Mouse (Mus musculus): ENCODE data around the gene Rap2a.

Gene Rap2a

GRCm38 (mm10) chr14:120500021-120500560 lies 21.8 kb downstream of the Rap2a start:
- DNase-seq, result no peak

- DNase-seq, result no peak
Observed at GRCm38 (mm10) chr14:120500791-120501190, 22.5 kb downstream of the Rap2a start.

DNA sequence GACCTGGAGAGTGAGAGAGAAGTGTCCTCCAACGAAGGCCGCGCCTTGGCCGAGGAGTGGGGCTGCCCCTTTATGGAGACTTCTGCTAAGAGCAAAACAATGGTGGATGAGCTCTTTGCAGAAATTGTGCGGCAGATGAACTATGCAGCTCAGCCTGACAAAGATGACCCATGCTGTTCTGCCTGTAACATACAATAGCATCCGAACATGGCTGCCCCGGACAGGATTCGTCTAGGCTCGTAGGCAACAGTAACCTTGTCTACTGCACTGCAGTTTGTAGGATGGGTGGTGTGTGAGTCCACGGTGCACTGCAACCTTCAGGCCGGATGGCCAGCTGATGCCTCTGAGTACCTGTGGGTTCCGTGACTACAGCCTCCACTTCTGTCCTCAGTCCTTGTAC lies 25.4 kb downstream of the Rap2a start:
- no peak for DNase-seq

DNA sequence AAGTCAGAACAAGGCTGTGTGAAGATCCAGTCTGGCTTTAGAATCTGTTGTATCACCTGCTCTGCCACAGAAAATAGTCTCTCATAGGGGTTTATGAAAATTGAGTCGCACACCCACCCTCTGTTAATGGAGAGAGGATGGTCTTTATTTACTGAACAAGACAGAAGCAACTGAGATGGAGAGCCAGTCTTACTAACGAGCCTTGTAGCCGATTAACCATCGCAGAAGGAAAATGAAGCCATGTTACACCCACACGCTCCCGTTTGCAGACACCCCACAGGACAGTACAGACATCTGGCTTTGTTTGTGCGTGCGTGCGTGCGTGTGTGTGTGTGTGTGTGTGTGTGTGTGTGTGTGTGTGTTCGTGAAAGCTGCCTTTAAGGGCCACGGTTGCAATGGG lies 26.2 kb downstream of the Rap2a start:
- no peak for DNase-seq

GRCm38 (mm10) chr14:120504928-120505461 lies 26.8 kb downstream of the Rap2a start:
- no peak for DNase-seq

DNA sequence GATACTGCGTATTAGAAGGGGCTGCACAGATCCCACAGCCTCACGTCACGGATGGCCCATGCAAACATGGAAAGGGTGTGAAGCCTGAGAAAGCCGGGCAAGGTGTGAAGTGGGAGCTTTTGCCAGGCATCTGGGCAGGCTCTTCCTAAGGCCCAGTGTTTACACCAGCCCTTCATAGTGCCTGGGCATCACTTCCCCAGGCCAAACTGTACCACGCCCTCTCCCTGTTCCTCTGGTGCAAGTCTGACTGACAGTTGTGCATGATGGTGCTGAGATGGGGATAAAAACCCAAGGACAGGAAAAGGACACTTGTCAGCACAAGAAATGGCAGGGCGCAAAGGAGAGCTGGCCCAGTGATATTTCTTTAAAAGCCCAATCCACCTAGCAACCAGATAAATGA lies 27.7 kb downstream of the Rap2a start:
- DNase-seq, result no peak

DNA sequence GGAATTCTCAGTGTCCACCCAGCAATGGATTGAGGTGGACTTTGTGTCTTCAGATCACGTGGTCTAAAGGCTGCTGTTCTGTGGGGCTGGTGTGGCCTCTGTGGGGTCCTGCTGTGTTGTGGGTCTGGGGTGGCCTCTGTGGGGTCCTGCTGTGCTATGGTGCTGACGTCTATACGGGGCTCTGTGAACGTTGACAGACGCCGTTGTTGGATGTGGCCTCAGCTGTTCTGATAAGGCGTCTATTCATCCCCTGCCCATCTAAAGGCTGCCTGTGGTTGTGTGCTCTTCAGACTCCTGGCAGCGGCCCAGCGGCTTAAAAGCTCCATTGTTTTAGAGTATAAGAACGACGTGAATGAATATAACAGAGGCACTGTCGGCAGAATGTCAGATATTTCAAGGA lies 29.3 kb downstream of the Rap2a start:
- DNase-seq, result no peak

GRCm38 (mm10) chr14:120508566-120509365 lies 30.5 kb downstream of the Rap2a start:
- DNase-seq, result no peak

- no peak for DNase-seq
Observed at GRCm38 (mm10) chr14:120509366-120509640, 31.1 kb downstream of the Rap2a start.

GRCm38 (mm10) chr14:120511821-120512220 lies 33.6 kb downstream of the Rap2a start:
- DNase-seq, result no peak

- no peak for DNase-seq
Observed at GRCm38 (mm10) chr14:120514821-120515271, 36.6 kb downstream of the Rap2a start.

DNA sequence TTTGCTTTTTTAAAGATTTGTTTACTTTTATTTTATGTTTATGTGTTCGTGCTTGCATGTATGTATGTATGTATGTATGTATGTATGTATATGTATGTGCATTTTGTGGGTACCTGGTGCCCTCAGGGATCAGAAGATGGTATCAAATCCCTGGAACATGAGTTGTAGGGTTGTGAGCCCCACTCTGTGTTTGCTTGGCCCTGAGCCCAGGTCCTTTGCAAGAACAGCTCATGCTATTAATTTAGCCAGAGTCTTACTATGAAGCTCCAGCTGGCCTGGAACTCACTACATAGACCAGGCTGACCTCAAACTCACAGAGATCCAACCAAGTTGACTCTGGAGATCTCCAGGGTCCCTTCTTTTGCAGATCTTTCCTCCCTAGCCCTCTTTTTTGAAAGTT lies 37.1 kb downstream of the Rap2a start:
- peak; percentile 36 to 49 for DNase-seq

DNA sequence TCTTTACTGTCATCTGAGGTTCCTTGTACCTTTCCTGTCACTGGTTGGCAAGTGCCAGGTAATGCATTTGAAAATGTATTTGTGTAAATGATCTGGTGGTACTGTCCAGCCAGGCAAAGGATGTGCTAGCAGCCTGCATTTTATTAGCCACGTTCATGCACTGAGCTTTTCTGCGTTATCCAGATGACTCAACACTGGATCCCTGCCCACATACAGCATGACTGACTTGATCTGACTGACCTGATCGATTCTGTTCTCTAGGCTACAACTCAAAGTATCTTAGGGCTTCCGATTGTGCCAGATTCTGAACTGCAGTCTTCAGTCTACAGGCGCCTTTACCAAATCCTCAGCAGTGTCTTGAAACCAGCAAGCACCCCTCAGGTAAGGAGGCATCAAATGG lies 40.5 kb downstream of the Rap2a start:
- no peak for DNase-seq

DNA sequence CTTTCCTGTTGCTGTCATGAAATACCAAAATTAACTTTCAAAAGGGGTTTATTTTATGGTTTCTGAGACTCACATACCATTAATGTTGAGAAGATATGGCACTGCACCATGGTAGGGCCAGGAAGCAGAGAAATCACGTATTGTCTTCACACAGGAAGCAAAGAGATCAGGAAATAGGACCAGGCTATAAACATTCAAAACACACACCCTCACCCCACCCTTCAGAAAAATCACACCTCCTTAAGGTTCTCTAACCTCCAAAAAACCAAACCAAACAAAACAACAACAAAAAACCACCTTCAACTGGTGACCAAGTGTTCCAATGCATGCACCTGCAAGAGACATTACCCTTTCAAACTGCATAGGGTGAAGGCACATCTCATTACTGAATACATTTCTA lies 41.7 kb downstream of the Rap2a start:
- DNase-seq, result no peak

GRCm38 (mm10) chr14:120520843-120521242 lies 42.6 kb downstream of the Rap2a start:
- no peak for DNase-seq

DNA sequence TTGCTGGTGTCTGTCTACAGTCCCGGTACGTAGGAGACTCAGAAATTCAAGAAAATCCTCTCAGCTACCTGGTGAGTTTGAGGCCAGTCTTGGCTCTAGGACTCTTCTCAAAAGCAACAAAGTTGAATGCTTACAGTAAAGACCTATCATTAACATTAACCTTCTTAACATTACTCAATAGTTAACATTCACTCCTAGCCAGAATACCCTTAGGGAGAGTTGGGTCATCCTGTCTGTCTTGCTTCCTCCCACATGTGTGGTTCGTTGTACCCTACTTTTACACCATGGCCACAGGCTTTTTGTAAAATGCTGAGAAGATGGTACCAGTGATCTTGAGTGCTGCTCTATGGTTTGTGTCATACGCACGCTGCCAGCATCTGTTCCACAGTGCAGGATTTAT lies 45.1 kb downstream of the Rap2a start:
- DNase-seq, result no peak

DNA sequence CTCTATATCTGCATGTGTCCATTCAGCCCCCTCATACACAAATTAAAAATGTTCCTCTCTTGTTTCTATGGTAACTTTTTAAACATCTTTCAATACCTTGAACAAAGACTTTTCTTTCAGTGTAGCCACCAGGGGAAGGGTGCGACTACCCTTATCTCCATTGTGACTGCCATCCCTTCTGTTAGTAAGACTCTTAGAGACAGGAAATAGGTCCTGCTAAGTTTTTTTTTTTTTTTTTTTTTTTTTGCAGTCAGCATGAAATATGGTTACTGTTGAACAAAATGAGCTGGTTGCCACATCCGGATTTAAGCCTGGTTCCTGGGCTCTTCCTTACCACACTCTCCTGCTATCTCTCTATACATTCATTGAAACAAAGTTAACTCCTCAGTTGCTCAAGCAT lies 47.4 kb downstream of the Rap2a start:
- no peak for DNase-seq

DNA sequence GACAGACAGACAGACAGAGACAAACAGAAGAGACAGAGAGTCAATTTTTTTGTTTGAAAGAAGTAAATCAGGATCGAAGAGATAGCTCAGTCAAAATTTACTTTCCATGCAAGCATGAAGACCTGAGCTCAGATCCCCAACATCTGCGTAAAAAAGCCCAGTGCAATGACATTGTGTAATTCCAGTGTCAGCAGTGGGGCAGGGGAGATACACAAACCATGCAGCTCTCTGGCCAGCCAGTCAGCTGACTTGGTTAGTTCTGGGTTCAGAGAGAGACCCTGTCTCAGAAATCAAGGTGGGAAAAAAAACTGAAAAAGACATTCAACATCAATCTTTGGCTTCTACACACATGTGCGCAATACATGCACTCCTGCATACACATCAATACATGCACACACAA lies 55.1 kb downstream of the Rap2a start:
- DNase-seq, result no peak

GRCm38 (mm10) chr14:120534841-120535271 lies 56.6 kb downstream of the Rap2a start:
- peak; percentile 19 to 35 for DNase-seq

DNA sequence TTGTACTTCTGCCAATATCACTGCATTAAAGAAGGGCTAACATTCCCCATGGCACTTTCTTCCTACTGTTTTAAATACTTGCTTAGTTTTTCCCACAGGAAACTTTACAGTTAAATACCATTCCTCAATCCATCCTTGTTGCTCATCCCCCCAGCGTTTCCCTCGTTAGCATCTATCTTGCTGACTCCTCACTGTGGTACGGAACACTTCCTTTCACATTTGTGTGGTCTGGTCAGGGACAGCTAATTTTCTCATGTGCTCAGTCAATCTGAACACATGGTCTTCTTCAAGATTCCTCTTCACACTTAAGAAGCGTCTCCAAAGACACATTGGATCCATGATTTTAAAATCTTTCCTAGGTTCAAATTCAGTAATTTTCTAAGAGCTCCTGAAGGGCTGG lies 57.2 kb downstream of the Rap2a start:
- no peak for DNase-seq

GRCm38 (mm10) chr14:120535924-120536323 lies 57.7 kb downstream of the Rap2a start:
- no peak for DNase-seq

GRCm38 (mm10) chr14:120539128-120539527 lies 60.9 kb downstream of the Rap2a start:
- DNase-seq, result no peak

GRCm38 (mm10) chr14:120539626-120540025 lies 61.4 kb downstream of the Rap2a start:
- no peak for DNase-seq

- DNase-seq, result no peak
Observed at GRCm38 (mm10) chr14:120542445-120542844, 64.2 kb downstream of the Rap2a start.

DNA sequence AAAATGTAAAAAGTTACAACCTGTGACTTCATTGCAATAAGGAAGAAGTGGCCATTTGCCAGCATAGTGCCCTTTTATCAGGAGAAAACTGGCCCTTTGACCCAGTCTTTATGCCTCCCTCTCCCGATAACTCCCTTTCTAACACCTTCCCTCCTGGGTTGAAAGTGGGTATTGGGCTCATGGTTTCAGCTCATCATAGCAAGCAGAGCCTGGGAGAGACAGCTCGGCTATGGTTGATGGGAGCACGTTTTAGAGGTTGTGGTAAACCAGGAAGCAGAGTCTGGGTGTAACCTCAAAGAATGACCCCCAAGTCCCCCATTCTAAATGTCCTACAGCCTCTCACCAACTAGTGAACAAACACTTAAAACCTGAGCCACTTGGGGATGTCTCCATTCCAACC lies 64.7 kb downstream of the Rap2a start:
- DNase-seq, result no peak
